Mouse (Mus musculus) embryonic facial prominence, embryonic 11.5 days (tissue): ENCODE measurements around the gene Creg1. TPM values are rescaled to one million over a fixed set of nuclear protein-coding genes. Genes with fewer than 3 reads are reported as not detected.

Experiments used
- ATAC-seq: fragments of 200-750 bp; cut with Nextera tagmentation; replicated peaks from 2 replicates; pipeline ENCODE4 v1.8.0; 2017; ENCODE audit warnings: low read depth; ENCODE audit not compliant: insufficient number of reproducible peaks, low FRiP score, low TSS enrichment
- DNase-seq: peaks from one replicate; pipeline ENCODE4 v3.0.0-alpha.2; 2015; ENCODE audit warnings: low spot score
- H3K27ac ChIP-seq: fragments of 300-500 bp; sonication (generic); replicated peaks from 2 replicates; pipeline ENCODE4 v1.5.1; 2014; ENCODE audit warnings: mild to moderate bottlenecking, low read depth, low read length, control low read depth
- H3K27me3 ChIP-seq: fragments of 300-500 bp; sonication (generic); 2 replicates; pipeline ENCODE4 v1.6.1; 2014; ENCODE audit warnings: mild to moderate bottlenecking, low read length, moderate library complexity, mixed read lengths; ENCODE audit not compliant: control insufficient read depth, insufficient read depth
- H3K36me3 ChIP-seq: fragments of 300-500 bp; sonication (generic); replicated peaks from 2 replicates; pipeline ENCODE4 v1.6.1; 2014; ENCODE audit warnings: low read depth, mild to moderate bottlenecking, low read length, moderate library complexity, mixed read lengths; ENCODE audit not compliant: control insufficient read depth, insufficient read depth
- H3K4me1 ChIP-seq: fragments of 300-500 bp; sonication (generic); 2 replicates; pipeline ENCODE4 v1.6.1; 2014; ENCODE audit warnings: low read length, mixed read lengths; ENCODE audit not compliant: control insufficient read depth, insufficient read depth
- H3K4me2 ChIP-seq: fragments of 300-500 bp; sonication (generic); 2 replicates; pipeline ENCODE4 v1.6.1; 2014; ENCODE audit warnings: low read depth, mild to moderate bottlenecking, control low read depth, low read length, moderate library complexity
- H3K4me3 ChIP-seq: fragments of 300-500 bp; sonication (generic); 2 replicates; pipeline ENCODE4 v1.5.1; 2014; ENCODE audit warnings: low read depth, low read length, control low read depth
- H3K9ac ChIP-seq: fragments of 300-500 bp; sonication (generic); replicated peaks from 2 replicates; pipeline ENCODE4 v1.6.1; 2014; ENCODE audit warnings: mild to moderate bottlenecking, control low read depth, low read length
- H3K9me3 ChIP-seq: fragments of 300-500 bp; sonication (generic); replicated peaks from 2 replicates; pipeline ENCODE4 v1.6.1; 2016; ENCODE audit warnings: mild to moderate bottlenecking, low read length, inconsistent platforms, mixed read lengths; ENCODE audit not compliant: control insufficient read depth
- WGBS: fragments of 180-500 bp; shearing (Covaris S2); extraction: QIAGEN DNeasy Blood & Tissue Kit; methylation state at CpG from one replicate; pipeline ENCODE4 v1.1.7; 2014; 5-methylcytosine and 5-hydroxymethylcytosine counted together
- polyA plus RNA-seq: library from polyadenylated mRNA; unstranded; fragments of >200 nt; fragmentation: Nextera tagmentation; extraction: Ambion mirVana; gene quantifications from 2 replicates; pipeline ENCODE4 v1.2.1, GENCODE M21; 2014

Gene Creg1
- polyA plus RNA-seq, 1 experiment from 2014 or later: 45.8 TPM

DNA sequence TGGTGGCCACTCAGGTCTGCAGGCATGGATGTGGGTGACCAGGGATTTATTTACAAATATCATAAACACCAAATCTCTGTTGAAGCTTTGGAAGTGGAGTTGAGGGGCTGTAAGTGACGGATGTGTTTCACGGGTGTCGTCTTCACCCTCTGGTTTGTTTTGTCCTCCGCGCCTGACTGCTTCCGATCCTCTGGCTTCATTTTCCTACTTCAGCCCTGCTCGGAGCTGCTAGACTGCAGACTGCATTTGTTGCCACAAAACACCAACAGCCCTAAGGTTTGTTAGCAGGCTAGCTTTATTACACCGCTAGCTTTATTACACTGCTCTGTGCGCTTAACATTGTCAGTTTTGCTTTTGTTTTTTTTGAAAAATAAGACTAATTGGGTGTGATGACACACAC, 27.9 kb downstream of the Creg1 start:
- no peak overlapping the region for H3K27ac ChIP-seq
- H3K4me3 ChIP-seq: no peak overlapping the region
- ATAC-seq (no peak), DNase-seq (no peak)
- H3K9ac ChIP-seq: no peak overlapping the region
- 82% methylated on average over 9 of the region's 9 CpGs for WGBS
- no peaks in the 10 kb centered on the region for H3K27me3 ChIP-seq
- no peak overlapping the region for H3K4me2 ChIP-seq
- no peaks in the 10 kb centered on the region for H3K9me3 ChIP-seq
- no peaks in the 10 kb centered on the region for H3K4me1 ChIP-seq
- H3K36me3 ChIP-seq: no peaks in the 10 kb centered on the region

- Histone ChIP-seq H3K4me1 (no peaks in the 10 kb centered on the region), H3K27me3 (no peaks in the 10 kb centered on the region), H3K4me2 (no peak overlapping the region), H3K36me3 (no peaks in the 10 kb centered on the region), H3K4me3 (no peak overlapping the region), H3K9ac (no peak overlapping the region), H3K27ac (no peak overlapping the region), H3K9me3 (no peaks in the 10 kb centered on the region)
- DNase-seq (no peak), ATAC-seq (no peak)
- WGBS: 80% methylated on average over 11 of the region's 11 CpGs
Measured at GRCm38 (mm10) chr1:165801709-165802310, 38.3 kb downstream of the Creg1 start.

- WGBS: 86% methylated on average over 5 of the region's 5 CpGs
- H3K27ac ChIP-seq: no peak overlapping the region
- ATAC-seq (no peak), DNase-seq (no peak)
- no peaks in the 10 kb centered on the region for H3K9me3 ChIP-seq
- no peaks in the 10 kb centered on the region for H3K4me1 ChIP-seq
- H3K36me3 ChIP-seq: no peaks in the 10 kb centered on the region
- no peak overlapping the region for H3K4me3 ChIP-seq
- H3K27me3 ChIP-seq: no peaks in the 10 kb centered on the region
- H3K4me2 ChIP-seq: no peak overlapping the region
- no peak overlapping the region for H3K9ac ChIP-seq
Measured at GRCm38 (mm10) chr1:165803107-165803506, 39.6 kb downstream of the Creg1 start.

DNA sequence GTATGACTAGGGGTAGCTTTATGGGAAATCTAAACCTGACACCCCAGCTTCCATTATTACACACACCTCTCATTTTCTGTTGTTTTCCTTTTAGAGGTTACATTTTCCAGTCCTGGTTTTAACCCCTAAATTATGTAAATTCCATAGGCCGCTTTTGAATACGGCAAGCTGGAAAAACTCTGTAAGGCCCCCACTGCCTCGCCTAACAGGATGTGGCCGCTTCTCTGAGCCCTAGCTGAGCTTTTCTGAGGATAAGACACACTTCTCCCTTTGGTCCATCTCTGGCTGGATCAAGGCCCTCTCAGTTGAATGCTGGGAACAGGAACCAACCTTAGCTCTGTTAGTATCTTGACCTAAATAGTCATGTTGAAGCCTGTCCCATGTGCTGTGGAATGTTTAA, 40.6 kb downstream of the Creg1 start:
- H3K4me2 ChIP-seq: no peak overlapping the region
- H3K27me3 ChIP-seq: no peaks in the 10 kb centered on the region
- H3K36me3 ChIP-seq: no peaks in the 10 kb centered on the region
- WGBS: 82% methylated on average over 4 of the region's 4 CpGs
- H3K27ac ChIP-seq: no peak overlapping the region
- H3K9ac ChIP-seq: no peak overlapping the region
- no peaks in the 10 kb centered on the region for H3K9me3 ChIP-seq
- no peak for ATAC-seq
- no peak for DNase-seq
- H3K4me3 ChIP-seq: no peak overlapping the region
- no peaks in the 10 kb centered on the region for H3K4me1 ChIP-seq

- DNase-seq (no peak), ATAC-seq (no peak)
- H3K9me3 ChIP-seq: no peaks in the 10 kb centered on the region
- H3K4me1 ChIP-seq: peaks cover 5% of the 10 kb centered on the region; the same call in 1 of the 2 replicates
- H3K4me2 ChIP-seq: no peak overlapping the region
- H3K4me3 ChIP-seq: no peak overlapping the region
- H3K27me3 ChIP-seq: no peaks in the 10 kb centered on the region; the same call in 1 of the 2 replicates
- no peak overlapping the region for H3K27ac ChIP-seq
- no peaks in the 10 kb centered on the region for H3K36me3 ChIP-seq
- H3K9ac ChIP-seq: no peak overlapping the region
- 53% methylated on average over 2 of the region's 2 CpGs for WGBS
Measured at GRCm38 (mm10) chr1:165810633-165811032, 47.1 kb downstream of the Creg1 start.

- WGBS: 81% methylated on average over 5 of the region's 5 CpGs
- ATAC-seq (no peak), DNase-seq (no peak)
- Histone ChIP-seq H3K4me3 (no peak overlapping the region), H3K4me1 (peaks cover 5% of the 10 kb centered on the region; the same call in 1 of the 2 replicates), H3K9ac (no peak overlapping the region), H3K36me3 (no peaks in the 10 kb centered on the region), H3K4me2 (no peak overlapping the region), H3K27me3 (no peaks in the 10 kb centered on the region; the same call in 1 of the 2 replicates), H3K9me3 (no peaks in the 10 kb centered on the region), H3K27ac (no peak overlapping the region)
Measured at GRCm38 (mm10) chr1:165811170-165811569, 47.6 kb downstream of the Creg1 start.

GRCm38 (mm10) chr1:165812775-165813174, 49.2 kb downstream of the Creg1 start:
- no peak overlapping the region for H3K4me3 ChIP-seq
- H3K9me3 ChIP-seq: no peaks in the 10 kb centered on the region
- ATAC-seq (no peak), DNase-seq (no peak)
- no peak overlapping the region for H3K9ac ChIP-seq
- H3K4me1 ChIP-seq: peaks cover 5% of the 10 kb centered on the region; the same call in 1 of the 2 replicates
- H3K27ac ChIP-seq: no peak overlapping the region
- H3K36me3 ChIP-seq: no peaks in the 10 kb centered on the region
- WGBS: 82% methylated on average over 3 of the region's 3 CpGs
- H3K4me2 ChIP-seq: no peak overlapping the region
- H3K27me3 ChIP-seq: no peaks in the 10 kb centered on the region; the same call in 1 of the 2 replicates

DNA sequence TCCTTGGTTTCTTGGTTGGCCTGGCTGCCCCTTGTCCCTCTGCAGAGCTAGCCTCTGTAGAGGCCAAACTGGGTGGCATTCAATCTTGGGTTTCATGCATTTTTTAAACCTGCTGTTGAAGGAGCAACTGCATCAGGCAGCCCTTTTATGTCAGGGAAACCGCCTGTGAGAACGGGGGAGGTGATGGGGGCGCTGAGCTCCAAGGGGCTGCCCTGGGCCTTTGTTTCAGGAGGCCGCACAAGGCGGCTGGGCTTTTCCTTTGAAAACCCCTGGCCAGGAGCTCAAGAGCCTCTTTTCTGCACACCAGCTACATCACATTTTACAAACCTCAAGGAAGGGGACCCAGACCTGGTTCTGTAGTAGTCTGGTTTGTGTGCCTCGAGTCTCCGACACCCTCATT, 50.6 kb downstream of the Creg1 start:
- H3K4me3 ChIP-seq: no peak overlapping the region
- 13% methylated on average over 7 of the region's 7 CpGs for WGBS
- ATAC-seq (peak; percentile 57), DNase-seq (peak; percentile 72)
- H3K27me3 ChIP-seq: no peaks in the 10 kb centered on the region; the same call in 1 of the 2 replicates
- H3K27ac ChIP-seq: 0 out of 2 replicates have a peak overlapping the region, but pooled peaks have one; percentile 2
- H3K9ac ChIP-seq: no peak overlapping the region; the same call in 1 of the 2 replicates
- H3K9me3 ChIP-seq: no peaks in the 10 kb centered on the region
- H3K36me3 ChIP-seq: no peaks in the 10 kb centered on the region
- peaks cover 5% of the 10 kb centered on the region; the same call in 1 of the 2 replicates for H3K4me1 ChIP-seq
- H3K4me2 ChIP-seq: no peak overlapping the region
